Comparison of ENCODE assay signal across 22 mouse cellular contexts in the genomic region with DNA sequence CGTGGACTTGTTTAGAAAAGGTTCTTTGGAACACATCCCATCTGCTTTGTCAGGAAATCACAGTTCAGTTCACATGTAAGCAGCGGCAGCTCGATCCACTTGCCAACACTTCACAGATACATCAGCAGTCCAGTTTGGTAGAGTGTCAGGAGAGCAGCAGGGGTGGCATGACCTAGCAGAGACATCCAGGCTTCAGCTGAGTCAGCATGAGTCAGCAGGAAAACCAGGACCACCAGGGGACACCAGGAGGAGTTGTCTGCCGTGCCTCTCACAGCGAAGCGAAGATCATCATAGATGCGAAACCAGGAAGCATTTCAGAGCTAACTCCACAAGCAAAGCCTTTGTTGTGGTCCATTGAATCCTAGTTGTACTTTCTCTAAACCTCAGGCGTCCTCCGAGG. TPM values are rescaled to one million over a fixed set of nuclear protein-coding genes. Genes with fewer than 3 reads are reported as not detected.
DNase-seq lines count a peak whose midpoint lies in the region; ATAC-seq and TF ChIP-seq lines count a peak whose summit lies in the region.
"Had no signal": no experiment of that assay in that cellular context is flagged by ENCODE, and none has a peak within 500 bp of the region (broad histone marks: within the 10 kb centered on the region; RNA-seq: fewer than 3 reads in every experiment).

No protein-coding gene starts in this region.

- H3K4me3 ChIP-seq in megakaryocyte, embryonic 14.5 days (replicated peaks): peak overlapping the region; percentile 75
- H3K4me3 ChIP-seq in MEL (ENCODE audit: control insufficient read depth in 1 of 2, insufficient read depth in 1 of 2, low read depth in 2 of 2, low read length in 2 of 2): no peak overlapping the region
- H3K4me3 ChIP-seq in erythroblast, embryonic 14.5 days (replicated peaks): peak overlapping the region; percentile 32
- no peak overlapping the region for H3K4me3 ChIP-seq in liver, postnatal 0 days (ENCODE audit: low read depth, low read length)
- H3K4me3 ChIP-seq: embryonic facial prominence, embryonic 13.5 days; forebrain, embryonic 10.5 days; midbrain, embryonic 13.5 days had no signal

- DNase-seq in MEL (ENCODE audit: low read depth, low spot score): peak; percentile 42
- DNase-seq in liver, postnatal 0 days: no peak
- DNase-seq in ovary, postnatal 10 days (ENCODE audit: low spot score): no peak
- no peak for DNase-seq in adrenal gland, adult 18-20 months (ENCODE audit: low spot score in 2 of 2)
- DNase-seq in right cerebral cortex, adult 18-20 months: no peak
- DNase-seq: cerebellum, adult 11 months; heart, adult 11 months; heart, postnatal 14 days; kidney, adult 11 months; left cerebral cortex, postnatal 4 days; lung, adult 2 months; lung, postnatal 4 days; thymus, postnatal 36 days had no signal

- peaks cover 94% of the 10 kb centered on the region for H3K4me1 ChIP-seq in megakaryocyte, embryonic 14.5 days
- peaks cover 16 to 40% of the 10 kb centered on the region in 2 experiments for H3K4me1 ChIP-seq in MEL (ENCODE audit: control insufficient read depth in 1 of 2, insufficient read depth in 2 of 2, low read length in 2 of 2)
- peaks cover 73% of the 10 kb centered on the region for H3K4me1 ChIP-seq in erythroblast, embryonic 14.5 days (ENCODE audit: control insufficient read depth)
- peaks cover 14% of the 10 kb centered on the region; the same call in 1 of the 2 replicates for H3K4me1 ChIP-seq in liver, postnatal 0 days (ENCODE audit: insufficient read depth)
- H3K4me1 ChIP-seq: embryonic facial prominence, embryonic 13.5 days; midbrain, embryonic 13.5 days had no signal

- TF ChIP-seq POLR2A in MEL (IDR thresholded peaks at IDR 0.05; ENCODE audit: control insufficient read depth in 1 of 2, insufficient read depth in 1 of 2, low read depth in 1 of 2, low read length in 2 of 2, poor library complexity in 1 of 2): no peak

- peaks cover 44% of the 10 kb centered on the region for H3K36me3 ChIP-seq in megakaryocyte, embryonic 14.5 days (replicated peaks; ENCODE audit: low read length)
- H3K36me3 ChIP-seq in MEL (ENCODE audit: control insufficient read depth in 1 of 2, insufficient read depth in 2 of 2, low read length in 2 of 2): peaks cover 0 to 24% of the 10 kb centered on the region in 2 experiments; a peak in 2 of 4 replicates
- H3K36me3 ChIP-seq in erythroblast, embryonic 14.5 days (ENCODE audit: control insufficient read depth): peaks cover 14% of the 10 kb centered on the region
- no peaks in the 10 kb centered on the region for H3K36me3 ChIP-seq in liver, postnatal 0 days (replicated peaks; ENCODE audit: insufficient read depth, low read length)
- H3K36me3 ChIP-seq: embryonic facial prominence, embryonic 13.5 days; forebrain, embryonic 10.5 days; midbrain, embryonic 13.5 days had no signal

- no peak overlapping the region for H3K9ac ChIP-seq in MEL (ENCODE audit: control insufficient read depth, low read depth, low read length, poor library complexity, severe bottlenecking)
- no peak overlapping the region for H3K9ac ChIP-seq in liver, postnatal 0 days (replicated peaks)
- H3K9ac ChIP-seq: embryonic facial prominence, embryonic 13.5 days; midbrain, embryonic 13.5 days had no signal

- H3K9me3 ChIP-seq in megakaryocyte, embryonic 14.5 days: peaks cover 6% of the 10 kb centered on the region; the same call in 1 of the 2 replicates
- no peaks in the 10 kb centered on the region for H3K9me3 ChIP-seq in MEL (replicated peaks; ENCODE audit: insufficient read depth, low read length)
- H3K9me3 ChIP-seq in erythroblast, embryonic 14.5 days (ENCODE audit: control insufficient read depth, low read length): peaks cover 3% of the 10 kb centered on the region; the same call in 1 of the 2 replicates
- H3K9me3 ChIP-seq in liver, postnatal 0 days (ENCODE audit: low read length): no peaks in the 10 kb centered on the region
- H3K9me3 ChIP-seq: embryonic facial prominence, embryonic 13.5 days; forebrain, embryonic 10.5 days; midbrain, embryonic 13.5 days had no signal

- TF ChIP-seq EP300 in MEL (IDR thresholded peaks at IDR 0.05; ENCODE audit: low read depth in 1 of 2, low read length in 2 of 2): peak in 1 of 2 experiments; percentile 6; a peak in 1 of 4 replicates
- no peak for TF ChIP-seq EP300 in liver, postnatal 0 days (IDR thresholded peaks at IDR 0.05; ENCODE audit: low read depth)

- no peak for TF ChIP-seq RAD21 in MEL (IDR thresholded peaks at IDR 0.05; ENCODE audit: low read depth, low read length)

- no peak overlapping the region for H3K4me2 ChIP-seq in liver, postnatal 0 days (ENCODE audit: low read depth, low read length)
- H3K4me2 ChIP-seq: embryonic facial prominence, embryonic 13.5 days; midbrain, embryonic 13.5 days had no signal

- H3K79me2 ChIP-seq in MEL (ENCODE audit: control insufficient read depth, insufficient read depth, low read length, poor library complexity): no peaks in the 10 kb centered on the region

- WGBS in liver, postnatal 0 days (ENCODE audit: insufficient replicate concordance): 73% methylated on average over 9 of the region's 9 CpGs

- H3K27me3 ChIP-seq in megakaryocyte, embryonic 14.5 days (replicated peaks): peaks cover 3% of the 10 kb centered on the region
- no peaks in the 10 kb centered on the region for H3K27me3 ChIP-seq in MEL (ENCODE audit: control insufficient read depth in 1 of 2, insufficient read depth in 2 of 2, low read length in 2 of 2)
- H3K27me3 ChIP-seq in erythroblast, embryonic 14.5 days (ENCODE audit: control insufficient read depth): peaks cover 21% of the 10 kb centered on the region
- H3K27me3 ChIP-seq in liver, postnatal 0 days (ENCODE audit: insufficient read depth, low read length): no peaks in the 10 kb centered on the region
- H3K27me3 ChIP-seq: embryonic facial prominence, embryonic 13.5 days; midbrain, embryonic 13.5 days had no signal

- no peak for ATAC-seq in megakaryocyte, adult 5-6 weeks (ENCODE audit: poor library complexity, severe bottlenecking)
- ATAC-seq in liver, postnatal 0 days: no peak
- ATAC-seq: activated CD4-positive, CD25-positive, alpha-beta regulatory T cell, adult 4 months; hindbrain, postnatal 0 days; midbrain, embryonic 13.5 days had no signal

- no peak for TF ChIP-seq CTCF in MEL (IDR thresholded peaks at IDR 0.05 in 2 of 3, conservative IDR thresholded peaks at IDR 0.05 in 1 of 3; ENCODE audit: control insufficient read depth in 1 of 3, insufficient read depth in 1 of 3, low read depth in 2 of 3, low read length in 3 of 3, poor library complexity in 1 of 3, severe bottlenecking in 1 of 3)
- 0 out of 2 replicates have a peak, but pooled peaks have one; percentile 6 for TF ChIP-seq CTCF in liver, postnatal 0 days (IDR thresholded peaks at IDR 0.05; ENCODE audit: low read depth)

- H3K27ac ChIP-seq in MEL (ENCODE audit: control insufficient read depth, low read depth, low read length): peak overlapping the region; percentile 12; the same call in 1 of the 2 replicates
- no peak overlapping the region for H3K27ac ChIP-seq in liver, postnatal 0 days (ENCODE audit: low read depth)
- H3K27ac ChIP-seq: embryonic facial prominence, embryonic 13.5 days; forebrain, embryonic 10.5 days; hindbrain, postnatal 0 days; kidney, postnatal 0 days; midbrain, embryonic 13.5 days had no signal

TF ChIP-seq in MEL, 35 proteins besides CTCF, POLR2A, EP300 and RAD21:
- TF ChIP-seq GABPA (IDR thresholded peaks at IDR 0.05; ENCODE audit: low read depth, low read length) (peak; percentile 94), TCF12 (IDR thresholded peaks at IDR 0.05; ENCODE audit: low read depth, low read length) (no peak), ZMIZ1 (IDR thresholded peaks at IDR 0.05; ENCODE audit: low read depth, low read length) (no peak), SIN3A (IDR thresholded peaks at IDR 0.05; ENCODE audit: low read length) (no peak), USF1 (IDR thresholded peaks at IDR 0.05; ENCODE audit: low read depth, low read length) (no peak), ELF1 (IDR thresholded peaks at IDR 0.05; ENCODE audit: low read depth, low read length) (no peak), KAT2A (conservative IDR thresholded peaks at IDR 0.05; ENCODE audit: low read depth, low read length) (no peak), MAFK (IDR thresholded peaks at IDR 0.05; ENCODE audit: borderline replicate concordance, low read depth, low read length) (peak; percentile 70)
TF ChIP-seq in MEL: peak in this region for 2.

RNA-seq across cellular contexts. Expression of gene Nek2, which starts 32.2 kb away (rescaled TPM):
- 1.6 and 1.7 TPM in 2 replicates for polyA plus RNA-seq in megakaryocyte, embryonic 14.5 days (2012; ENCODE audit: insufficient read depth, low replicate concordance)
- total RNA-seq in megakaryocyte, adult 5-6 weeks (2015): 19.9 and 25.9 TPM in 2 replicates
- total RNA-seq in megakaryocyte, adult 5-6 weeks (2017): 33.7 and 45.2 TPM in 2 replicates
- total RNA-seq in MEL (2012; rRNA removed): 34.9 and 35.8 TPM in 2 replicates
- 10 to 100 TPM in 1 of 2 experiments, not detected in 1; 56.5 TPM for polyA plus RNA-seq in MEL (2012; ENCODE audit: insufficient read depth in 1 of 2, insufficient read length in 2 of 2, low read depth in 1 of 2, low replicate concordance in 2 of 2, missing spikeins in 1 of 2)
- 0.68 and 0.97 TPM in 2 replicates for polyA plus RNA-seq in erythroblast, embryonic 14.5 days (2012)
- polyA plus RNA-seq in liver, postnatal 0 days (2015; fragmentation: Nextera tagmentation; extraction: Ambion mirVana): 13.2 and 14.7 TPM in 2 replicates
- total RNA-seq in adrenal gland, adult 18-20 months (2021): 1 to 10 TPM in 1 of 2 experiments, under 1 TPM in 1; 0.45 to 1.3 TPM

RNA-seq across cellular contexts. Expression of gene Slc30a1, which starts 53.1 kb away (rescaled TPM):
- 22.9 and 46.4 TPM in 2 replicates for polyA plus RNA-seq in megakaryocyte, embryonic 14.5 days (2012; ENCODE audit: insufficient read depth, low replicate concordance)
- 10.1 TPM in 2 replicates for total RNA-seq in megakaryocyte, adult 5-6 weeks (2015)
- total RNA-seq in megakaryocyte, adult 5-6 weeks (2017): 11.2 and 12.1 TPM in 2 replicates
- 10.2 and 10.7 TPM in 2 replicates for total RNA-seq in MEL (2012; rRNA removed)
- 10 to 100 TPM in 1 of 2 experiments, not detected in 1; 10.4 TPM for polyA plus RNA-seq in MEL (2012; ENCODE audit: insufficient read depth in 1 of 2, insufficient read length in 2 of 2, low read depth in 1 of 2, low replicate concordance in 2 of 2, missing spikeins in 1 of 2)
- 2.0 TPM in 2 replicates for polyA plus RNA-seq in erythroblast, embryonic 14.5 days (2012)
- 4.3 and 7.0 TPM in 2 replicates for polyA plus RNA-seq in liver, postnatal 0 days (2015; fragmentation: Nextera tagmentation; extraction: Ambion mirVana)
- total RNA-seq in adrenal gland, adult 18-20 months (2021): 10 to 100 TPM; 15.9 to 19.1 TPM

Comparison
In these comparisons a context has a peak if more than half of its experiments do, and no peak if none do; other contexts are left out.
1. H3K4me3 ChIP-seq: peak in megakaryocyte, embryonic 14.5 days (single experiment) and erythroblast, embryonic 14.5 days (single experiment); none in MEL (0 of 2) and liver, postnatal 0 days (single experiment).